Mouse (Mus musculus): ENCODE data around the gene AI987944. TPM values are rescaled to one million over a fixed set of nuclear protein-coding genes. Genes with fewer than 3 reads are reported as not detected.

Gene AI987944
- 1 to 10 TPM; 4.8 to 7.0 TPM for total RNA-seq (2023)

GRCm38 (mm10) chr7:41393048-41393971 is at the start of gene AI987944:
Gene AI987944 (minus strand): TSS chr7:41393379.

Other genes with a start within 250 kb of the AI987944 start
- gene Gm5592, start 239.5 kb downstream of the AI987944 start, total RNA-seq (2023): not detected
- not detected for gene Vmn2r57, start 55.3 kb upstream of the AI987944 start, total RNA-seq (2023)
- under 1 TPM in 1 of 2 experiments, not detected in 1; 0.09 TPM for gene Gm20449, start 106.0 kb upstream of the AI987944 start, total RNA-seq (2023)
- gene AW146154, start 106.5 kb upstream of the AI987944 start, total RNA-seq (2023): 1 to 10 TPM; 3.9 to 5.5 TPM
- gene Gm6871, start 180.3 kb upstream of the AI987944 start, total RNA-seq (2023): not detected
- 1 to 10 TPM; 6.2 to 7.0 TPM for gene 2610021A01Rik, start 205.9 kb upstream of the AI987944 start, total RNA-seq (2023)
- 1 to 10 TPM; 3.1 to 5.5 TPM for gene Zfp788, start 239.8 kb upstream of the AI987944 start, total RNA-seq (2023)